Mouse (Mus musculus) lung, adult 2 months (tissue): ENCODE measurements at regions not wholly inside any gene's neighbourhood (a gene's known extent, or its start where the extent isn't known, plus 50 kb on each side); places are given as distances from the start of the nearest gene placed in this dataset.

ENCODE experiments used
- CTCF ChIP-seq: fragments of 200-500 bp; IDR thresholded peaks from 2 replicates; pipeline ENCODE4 v1.5.1; 2011; ENCODE audit warnings: mild to moderate bottlenecking, low read length, control low read depth; ENCODE audit not compliant: insufficient read depth
- POLR2A ChIP-seq: fragments of 200-500 bp; IDR thresholded peaks from 2 replicates; pipeline ENCODE4 v1.6.1; 2011; ENCODE audit warnings: low read depth, mild to moderate bottlenecking, control low read depth, low read length, borderline replicate concordance; ENCODE audit errors: extremely low read depth

DNA sequence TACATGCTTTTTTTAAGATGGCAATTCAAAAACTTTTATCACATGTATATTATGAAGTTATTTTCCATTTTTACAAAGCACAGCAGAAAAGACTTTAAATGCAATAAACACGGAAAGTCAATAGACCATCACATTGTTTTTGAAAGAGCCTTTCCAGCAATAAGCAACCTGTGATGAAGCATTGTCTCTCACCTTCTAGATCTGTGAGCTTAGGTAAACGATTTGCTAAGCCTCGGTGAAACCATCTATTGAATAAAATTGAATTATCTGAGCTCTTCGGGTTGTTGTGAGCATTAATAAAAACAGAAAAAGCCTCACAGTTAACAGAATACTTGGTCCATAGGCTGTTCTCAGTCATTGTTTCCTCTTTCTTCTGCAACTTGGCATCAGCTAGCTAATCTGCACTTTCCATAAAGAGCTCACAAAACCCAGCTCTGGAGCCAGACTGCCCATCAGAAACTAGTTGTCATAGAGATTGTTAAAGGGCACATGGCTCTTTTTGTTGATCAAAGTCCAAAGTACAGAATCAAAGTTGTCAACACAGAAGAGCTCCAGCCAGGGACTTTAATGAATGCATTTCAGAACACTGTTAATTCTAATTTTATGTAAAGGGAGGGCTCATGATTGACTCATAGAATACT, 261.5 kb downstream of the Atp6ap1l start:
- no peak for TF ChIP-seq CTCF
- no peak for TF ChIP-seq POLR2A
